Mouse (Mus musculus) testis, adult 2 months (tissue): ENCODE measurements around the gene Mgp.

ENCODE experiments used
- CTCF ChIP-seq: fragments of 200-500 bp; IDR thresholded peaks from 2 replicates; pipeline ENCODE4 v1.5.1; 2012; ENCODE audit warnings: low read depth, mild to moderate bottlenecking, inconsistent platforms, low read length, moderate library complexity; ENCODE audit not compliant: control insufficient read depth, insufficient read depth, insufficient replicate concordance
- POLR2A ChIP-seq: fragments of 200-500 bp; IDR thresholded peaks from 2 replicates; pipeline ENCODE4 v1.6.1; 2012; ENCODE audit warnings: low read depth, mild to moderate bottlenecking, inconsistent platforms, low read length, moderate library complexity; ENCODE audit not compliant: control insufficient read depth

DNA sequence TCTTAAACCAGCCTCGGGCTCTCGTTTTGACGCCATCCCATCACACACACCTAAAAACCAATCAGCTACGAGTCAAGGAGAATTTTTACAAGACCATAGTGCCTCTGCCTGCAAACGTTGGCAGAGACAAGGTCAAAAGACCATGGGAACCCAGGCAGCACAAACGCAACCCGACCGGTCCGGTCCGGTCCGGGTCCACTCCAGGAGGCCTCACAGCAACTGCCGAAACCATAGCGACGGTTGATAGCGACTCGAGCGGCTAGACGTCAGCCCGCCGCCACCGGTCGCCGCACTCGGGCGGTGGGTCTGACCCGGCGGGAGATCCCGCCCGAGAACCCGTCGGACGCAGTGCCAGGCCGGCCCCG, 48.1 kb downstream of the Mgp start, which contains the start of gene BC049715:
- no peak for TF ChIP-seq CTCF
- TF ChIP-seq POLR2A, result no peak; the same call in 1 of the 2 replicates
